Mouse (Mus musculus): ENCODE measurements at regions not wholly inside any gene's neighbourhood (a gene's known extent, or its start where the extent isn't known, plus 50 kb on each side); places are given as distances from the start of the nearest gene placed in this dataset.
"Not testable (repeated sequence)": the region's sequence is repeated elsewhere in the genome, so short reads cannot be mapped to it uniquely, and the experiment has no call there.

- intact Hi-C loops (cut with DNase I) = loop anchor here (5.0 kb wide), 1 partner anchor 46 kb away; no protein-coding TSS in a partner anchor
- Histone ChIP-seq H3K27ac (no peak overlapping the region), H3K4me3 (peak overlapping the region; percentile 50)
- no peak for TF ChIP-seq CTCF (IDR thresholded peaks at IDR 0.05)
- DNase-seq = no peak
Measured at GRCm38 (mm10) chr7:70280643-70281380, 85.7 kb downstream of the Nr2f2 start.

GRCm38 (mm10) chr7:70279927-70280642 is 86.5 kb downstream of the Nr2f2 start:
- no peak for DNase-seq
- no peak for TF ChIP-seq CTCF (IDR thresholded peaks at IDR 0.05)
- intact Hi-C loops (cut with DNase I) = loop anchor here (5.0 kb wide), 1 partner anchor 47 kb away; no protein-coding TSS in a partner anchor
- H3K27ac ChIP-seq = no peak overlapping the region
- peak overlapping the region; percentile 50 for H3K4me3 ChIP-seq

- DNase-seq = no peak
- no peak for TF ChIP-seq CTCF (IDR thresholded peaks at IDR 0.05)
- H3K27ac ChIP-seq = no peak overlapping the region
- intact Hi-C loops (cut with DNase I) = no loop called here
- no peak overlapping the region for H3K4me3 ChIP-seq
Measured at GRCm38 (mm10) chr7:70279101-70279500, 87.4 kb downstream of the Nr2f2 start.

GRCm38 (mm10) chr7:70276078-70276477 is 90.5 kb downstream of the Nr2f2 start:
- DNase-seq = no peak
- no peak for TF ChIP-seq CTCF (IDR thresholded peaks at IDR 0.05)
- intact Hi-C loops (cut with DNase I) = no loop called here
- H3K27ac ChIP-seq = no peak overlapping the region
- H3K4me3 ChIP-seq = no peak overlapping the region

- no peak overlapping the region for H3K4me3 ChIP-seq
- no peak for DNase-seq
- no peak overlapping the region for H3K27ac ChIP-seq
- intact Hi-C loops (cut with DNase I) = no loop called here
- no peak for TF ChIP-seq CTCF (IDR thresholded peaks at IDR 0.05)
Measured at GRCm38 (mm10) chr7:70274312-70274711, 92.2 kb downstream of the Nr2f2 start.

GRCm38 (mm10) chr7:70267075-70267474 is 99.5 kb downstream of the Nr2f2 start:
- peak; percentile 73 for DNase-seq

GRCm38 (mm10) chr7:70256806-70257205 is 109.7 kb downstream of the Nr2f2 start:
- Histone ChIP-seq H3K4me3 (no peak overlapping the region), H3K27ac (no peak overlapping the region)
- no peak for TF ChIP-seq CTCF (IDR thresholded peaks at IDR 0.05)
- DNase-seq = no peak
- intact Hi-C loops (cut with DNase I) = no loop called here

More at GRCm38 (mm10) chr7:70267075-70267474, 99.5 kb downstream of the Nr2f2 start:
- H3K4me3 ChIP-seq = no peak overlapping the region
- no peak overlapping the region for H3K27ac ChIP-seq
- no peak for TF ChIP-seq CTCF (IDR thresholded peaks at IDR 0.05)
- intact Hi-C loops (cut with DNase I) = no loop called here

- no peak for DNase-seq
- no peak overlapping the region for H3K4me3 ChIP-seq
- intact Hi-C loops (cut with DNase I) = no loop called here
- no peak overlapping the region for H3K27ac ChIP-seq
- TF ChIP-seq CTCF (IDR thresholded peaks at IDR 0.05) = no peak
Measured at GRCm38 (mm10) chr7:70255072-70255471, 111.5 kb downstream of the Nr2f2 start.

GRCm38 (mm10) chr7:70253275-70253674 is 113.3 kb downstream of the Nr2f2 start:
- Histone ChIP-seq H3K4me3 (no peak overlapping the region), H3K27ac (no peak overlapping the region)
- intact Hi-C loops (cut with DNase I) = no loop called here
- TF ChIP-seq CTCF (IDR thresholded peaks at IDR 0.05) = no peak
- DNase-seq = no peak

GRCm38 (mm10) chr7:70239059-70239458 is 127.5 kb downstream of the Nr2f2 start:
- H3K4me3 ChIP-seq; intact Hi-C loops (cut with DNase I); DNase-seq; H3K27ac ChIP-seq: not testable (repeated sequence)

GRCm38 (mm10) chr7:70219310-70219709 is 147.2 kb downstream of the Nr2f2 start:
- no peak overlapping the region for H3K4me3 ChIP-seq
- no peak overlapping the region for H3K27ac ChIP-seq
- no peak for TF ChIP-seq CTCF (IDR thresholded peaks at IDR 0.05)
- no peak for DNase-seq
- intact Hi-C loops (cut with DNase I) = no loop called here

GRCm38 (mm10) chr7:70217137-70217536 is 149.4 kb downstream of the Nr2f2 start:
- intact Hi-C loops (cut with DNase I) = no loop called here
- TF ChIP-seq CTCF (IDR thresholded peaks at IDR 0.05) = no peak
- no peak overlapping the region for H3K4me3 ChIP-seq
- H3K27ac ChIP-seq = no peak overlapping the region
- DNase-seq = no peak

- intact Hi-C loops (cut with DNase I) = no loop called here
- no peak for TF ChIP-seq CTCF (IDR thresholded peaks at IDR 0.05)
- H3K27ac ChIP-seq = no peak overlapping the region
- DNase-seq = no peak
- H3K4me3 ChIP-seq = no peak overlapping the region
Measured at GRCm38 (mm10) chr7:70213970-70214520, 152.5 kb downstream of the Nr2f2 start.
